Mouse (Mus musculus): ENCODE data around the gene Map1lc3a.

Map1lc3a gene

DNA sequence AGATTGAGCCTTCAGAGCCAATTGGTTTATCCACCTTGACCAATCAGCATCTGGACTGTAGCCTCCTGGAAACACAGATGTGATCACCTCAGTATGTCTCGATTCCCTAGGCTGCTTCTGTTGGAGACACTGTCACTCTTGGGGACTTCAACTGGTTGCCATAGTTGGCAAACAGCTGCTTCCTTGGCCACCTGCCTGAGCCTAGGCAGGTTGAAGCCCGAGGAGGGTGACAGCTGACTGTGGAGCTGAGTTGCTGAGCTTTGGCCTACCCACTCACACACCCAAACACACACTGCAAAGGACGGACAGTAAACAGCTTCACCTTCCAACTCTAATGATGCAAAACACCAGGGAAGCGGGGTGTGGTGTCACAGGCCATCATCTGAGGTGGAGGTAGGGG lies 7.7 kb downstream of the Map1lc3a start:
- intact Hi-C loops (cut with DNase I): no loop called here

DNA sequence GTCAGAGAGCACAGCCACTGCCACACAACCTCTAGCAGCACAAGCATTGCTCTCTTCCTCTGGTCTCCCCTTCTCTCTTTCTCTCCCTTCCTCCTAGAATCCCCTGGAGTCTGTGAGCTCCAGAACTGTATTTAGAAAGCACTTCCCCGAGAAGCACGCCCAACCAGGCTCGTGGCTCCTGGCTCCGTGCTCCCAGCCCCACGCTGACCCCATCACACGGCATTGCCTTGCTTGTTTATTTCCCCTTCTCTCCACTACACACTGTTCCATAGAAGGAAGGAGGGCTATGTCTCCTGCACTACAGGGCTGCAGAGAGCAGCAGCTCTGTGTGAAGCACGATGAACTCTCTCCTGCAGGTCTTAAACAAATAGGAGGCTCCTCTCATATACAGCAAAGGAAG lies 8.6 kb downstream of the Map1lc3a start:
- intact Hi-C loops (cut with DNase I): no loop called here

- intact Hi-C loops (cut with DNase I): no loop called here
Measured at GRCm38 (mm10) chr2:155285744-155286143, 9.6 kb downstream of the Map1lc3a start.

GRCm38 (mm10) chr2:155287456-155288250 lies 11.6 kb downstream of the Map1lc3a start:
- intact Hi-C loops (cut with DNase I): no loop called here

DNA sequence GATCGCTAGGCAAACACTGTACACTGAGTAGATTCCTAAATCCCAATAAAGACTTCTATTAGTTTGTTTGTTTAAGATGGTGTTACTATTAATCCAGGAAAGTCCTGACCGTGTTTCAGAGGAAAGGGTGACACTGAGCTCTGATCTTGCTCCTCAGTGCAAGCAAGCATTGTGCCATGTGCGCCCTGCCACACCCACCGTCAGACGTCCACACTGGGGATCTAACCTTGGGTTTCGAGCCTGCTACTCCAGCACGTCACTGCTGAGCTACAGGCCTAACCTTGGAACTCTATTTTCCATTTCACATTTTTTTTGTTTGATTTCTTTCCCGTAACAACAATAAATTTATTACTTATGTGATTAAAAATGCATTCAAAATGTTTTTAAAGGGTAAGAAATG lies 14.0 kb downstream of the Map1lc3a start:
- intact Hi-C loops (cut with DNase I): loop anchor here (5.0 kb wide), 1 partner anchor 97 kb away; no protein-coding TSS in a partner anchor

DNA sequence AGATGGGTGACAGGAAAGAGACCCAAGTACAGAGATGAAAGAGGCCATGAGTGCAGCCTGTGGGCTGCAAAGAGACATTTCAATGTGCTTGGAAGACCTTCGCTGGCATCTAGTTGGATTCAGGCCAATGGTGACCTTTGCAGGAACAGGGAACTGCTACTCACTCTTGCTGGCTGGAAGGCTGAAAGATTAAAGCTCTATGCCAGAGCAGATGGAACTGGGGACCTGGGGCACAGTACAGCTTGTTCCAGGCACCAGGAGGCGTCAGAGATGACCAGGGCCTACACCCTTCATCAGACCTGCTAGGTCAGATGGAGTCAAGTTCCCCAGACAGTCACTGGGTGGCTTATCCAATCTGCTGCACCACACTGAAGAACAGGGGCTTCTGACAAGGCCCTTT lies 17.3 kb downstream of the Map1lc3a start:
- intact Hi-C loops (cut with DNase I): loop anchor here (5.0 kb wide), 1 partner anchor 94 kb away; no protein-coding TSS in a partner anchor

GRCm38 (mm10) chr2:155293946-155294345 lies 17.8 kb downstream of the Map1lc3a start:
- intact Hi-C loops (cut with DNase I): loop anchor here (5.0 kb wide), 1 partner anchor 93 kb away; no protein-coding TSS in a partner anchor

DNA sequence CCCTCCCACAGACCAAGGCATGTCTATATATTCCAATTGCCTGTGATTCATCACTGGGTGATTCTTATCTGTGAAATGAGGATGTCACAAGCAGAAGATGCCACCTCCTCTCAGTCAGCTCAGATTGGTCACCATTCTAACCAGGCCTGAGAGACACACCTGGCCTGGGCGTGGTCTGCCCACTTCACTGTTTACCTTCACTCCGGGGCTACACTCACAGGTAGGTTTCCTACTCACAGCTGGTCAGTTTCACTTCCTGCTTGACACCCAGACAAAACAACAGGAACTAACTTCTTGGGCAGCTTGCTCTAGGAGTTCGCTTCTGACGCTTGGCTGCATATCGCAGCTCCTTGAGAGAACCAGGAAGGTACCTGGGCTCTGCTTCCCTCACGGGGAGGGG lies 19.4 kb downstream of the Map1lc3a start:
- intact Hi-C loops (cut with DNase I): no loop called here

DNA sequence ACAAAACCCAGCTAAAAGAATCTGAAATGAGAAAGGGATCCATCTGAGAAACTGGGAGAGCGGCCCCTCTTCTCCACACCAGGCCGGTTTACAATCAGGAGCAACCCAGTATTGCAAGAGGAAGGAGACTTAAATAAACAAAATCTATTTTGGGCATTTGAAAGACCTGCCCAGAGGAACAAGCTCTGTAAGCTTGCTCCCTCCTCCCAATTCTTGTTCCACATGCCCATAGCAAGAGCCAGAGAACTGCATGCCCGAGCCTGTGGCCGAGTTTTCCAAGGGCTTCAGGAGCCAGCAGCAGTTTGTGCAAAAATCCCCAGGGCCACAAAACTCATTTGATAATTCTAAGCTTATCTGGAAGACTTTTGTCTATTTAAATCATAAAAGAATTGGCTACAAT lies 23.5 kb downstream of the Map1lc3a start:
- intact Hi-C loops (cut with DNase I): no loop called here

DNA sequence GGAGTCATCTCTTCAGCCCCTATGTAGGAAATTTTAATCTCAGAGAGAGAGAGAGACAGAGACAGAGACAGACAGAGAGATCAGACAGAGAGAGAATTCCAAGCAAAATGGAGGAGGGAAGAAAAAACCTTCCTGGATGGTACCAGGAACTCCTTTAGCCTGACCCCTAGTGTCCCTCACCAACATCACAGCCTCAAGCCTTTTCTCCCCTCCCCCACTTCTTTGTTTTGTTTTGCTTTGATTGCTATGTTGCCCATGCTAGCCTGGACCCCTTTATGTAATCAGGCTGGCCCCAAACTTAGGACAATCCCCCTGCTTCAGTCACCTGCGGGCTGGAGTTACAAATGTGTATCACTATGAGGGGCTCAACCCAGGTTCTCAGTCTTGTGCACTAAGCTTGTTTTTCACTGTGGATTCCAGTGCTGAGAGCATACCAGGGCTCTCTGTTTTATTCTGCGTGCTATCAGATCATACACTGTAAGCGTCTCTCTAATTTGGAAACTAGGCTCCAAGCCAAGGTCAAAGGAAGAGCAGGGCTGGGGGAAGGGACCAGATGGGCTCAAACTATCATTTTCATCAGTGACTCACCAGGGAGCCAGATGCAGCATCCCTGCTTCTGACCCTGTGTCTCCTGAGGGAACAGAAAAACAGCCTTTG lies 33.0 kb downstream of the Map1lc3a start:
- intact Hi-C loops (cut with DNase I): no loop called here

- intact Hi-C loops (cut with DNase I): no loop called here
Measured at GRCm38 (mm10) chr2:155313671-155314070, 37.6 kb downstream of the Map1lc3a start.

DNA sequence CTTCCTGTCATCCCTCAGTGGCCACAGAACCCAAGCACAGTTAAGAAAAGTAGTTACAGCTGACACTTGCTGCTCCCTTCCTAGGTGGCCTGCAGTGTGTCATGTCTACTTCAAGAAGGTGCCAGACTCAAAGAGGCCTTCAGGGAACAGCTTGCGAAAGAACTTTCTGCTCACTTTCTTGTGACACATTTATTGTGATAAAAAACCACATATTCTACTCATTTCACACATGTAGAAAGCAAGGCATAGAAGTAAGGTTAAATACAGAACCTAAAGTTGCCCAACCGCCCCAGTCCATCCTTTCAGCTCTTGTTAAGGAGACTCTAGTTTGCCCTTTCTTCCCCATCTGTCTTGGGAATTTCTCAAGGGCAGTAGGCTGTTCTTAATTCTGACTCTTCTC lies 42.5 kb downstream of the Map1lc3a start:
- intact Hi-C loops (cut with DNase I): no loop called here

GRCm38 (mm10) chr2:155320596-155320995 lies 44.5 kb downstream of the Map1lc3a start:
- intact Hi-C loops (cut with DNase I): no loop called here

DNA sequence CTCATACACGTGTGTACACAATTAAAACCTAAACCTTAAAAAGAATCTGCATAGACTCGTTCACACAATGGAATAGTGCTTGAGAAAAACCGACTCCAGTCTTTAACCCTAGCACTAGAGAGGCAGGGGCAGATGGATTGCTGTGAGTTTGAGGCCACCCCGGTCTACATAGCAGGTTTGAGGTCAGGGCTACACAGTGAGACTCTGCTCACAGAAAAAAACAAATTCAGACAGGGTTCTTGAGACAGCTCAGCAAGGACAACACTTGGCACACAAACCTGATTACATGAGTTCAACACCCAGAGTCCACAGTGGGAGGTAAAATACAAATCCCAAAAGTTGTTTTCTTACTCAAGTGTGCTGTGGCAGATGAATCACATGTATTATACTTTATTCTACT lies 49.9 kb downstream of the Map1lc3a start:
- intact Hi-C loops (cut with DNase I): no loop called here

Data from adrenal gland (tissue).